Mouse (Mus musculus) kidney, postnatal 0 days (tissue): ENCODE data around the gene Slc52a3. TPM values are rescaled to one million over a fixed set of nuclear protein-coding genes. Genes with fewer than 3 reads are reported as not detected.

Experiments
- ATAC-seq: fragments of 200-750 bp; cut with Nextera tagmentation; replicated peaks from 2 replicates; pipeline ENCODE4 v1.8.0; 2017; ENCODE audit warnings: low read depth, moderate number of reproducible peaks, moderate TSS enrichment, moderate library complexity; ENCODE audit not compliant: low FRiP score
- DNase-seq: peaks from one replicate; pipeline ENCODE4 v3.0.0-alpha.2; 2016; ENCODE audit warnings: low spot score
- H3K27ac ChIP-seq: fragments of 300-500 bp; sonication (generic); 2 replicates; pipeline ENCODE4 v1.5.1; 2014; ENCODE audit warnings: mild to moderate bottlenecking
- H3K27me3 ChIP-seq: fragments of 300-500 bp; sonication (generic); 2 replicates; pipeline ENCODE4 v1.6.1; 2014; ENCODE audit warnings: low read length, mixed read lengths; ENCODE audit not compliant: insufficient read depth
- H3K36me3 ChIP-seq: fragments of 300-500 bp; sonication (generic); 2 replicates; pipeline ENCODE4 v1.6.1; 2014; ENCODE audit warnings: low read length, mixed read lengths; ENCODE audit not compliant: insufficient read depth
- H3K4me1 ChIP-seq: fragments of 300-500 bp; sonication (generic); replicated peaks from 2 replicates; pipeline ENCODE4 v1.6.1; 2014; ENCODE audit warnings: antibody characterized with exemption, low read length, mixed read lengths; ENCODE audit not compliant: insufficient read depth
- H3K4me2 ChIP-seq: fragments of 300-500 bp; sonication (generic); 2 replicates; pipeline ENCODE4 v1.6.1; 2014; ENCODE audit warnings: mild to moderate bottlenecking, low read length, moderate library complexity, mixed read lengths
- H3K4me3 ChIP-seq: fragments of 300-500 bp; sonication (generic); replicated peaks from 2 replicates; pipeline ENCODE4 v1.5.1; 2014; ENCODE audit warnings: low read depth, low read length
- H3K9ac ChIP-seq: fragments of 300-500 bp; sonication (generic); 2 replicates; pipeline ENCODE4 v1.6.1; 2014; ENCODE audit warnings: low read depth, low read length
- H3K9me3 ChIP-seq: fragments of 300-500 bp; sonication (generic); replicated peaks from 2 replicates; pipeline ENCODE4 v1.6.1; 2016; ENCODE audit warnings: low read length, inconsistent platforms, mixed read lengths
- CTCF ChIP-seq: IDR thresholded peaks from 2 replicates; pipeline ENCODE4 v1.5.1; 2016; ENCODE audit warnings: antibody characterized with exemption, low read depth, mild to moderate bottlenecking, moderate library complexity
- WGBS: fragments of 180-500 bp; shearing (Covaris S2); extraction: QIAGEN DNeasy Blood & Tissue Kit; methylation state at CpG from one replicate; pipeline ENCODE4 v1.1.7; 2014; 5-methylcytosine and 5-hydroxymethylcytosine counted together
- polyA plus RNA-seq: library from polyadenylated mRNA; unstranded; fragments of >200 nt; fragmentation: Nextera tagmentation; extraction: Ambion mirVana; gene quantifications from 2 replicates; pipeline ENCODE4 v1.2.1, GENCODE M21; 2015

Gene Slc52a3
- polyA plus RNA-seq, 1 experiment from 2014 or later: 24.5 TPM

GRCm38 (mm10) chr2:151967792-151968191 lies 28.5 kb upstream of the Slc52a3 start:
- Histone ChIP-seq H3K27ac (no peak overlapping the region), H3K4me3 (no peak overlapping the region), H3K9ac (no peak overlapping the region), H3K4me2 (no peak overlapping the region), H3K27me3 (no peaks in the 10 kb centered on the region), H3K36me3 (0 out of 2 replicates have a peak, but pooled peaks cover 4% of the 10 kb centered on the region), H3K4me1 (peaks cover 35% of the 10 kb centered on the region), H3K9me3 (no peaks in the 10 kb centered on the region)
- DNase-seq (no peak), ATAC-seq (no peak)
- 82% methylated on average over 2 of the region's 2 CpGs for WGBS
- TF ChIP-seq CTCF: no peak

DNA sequence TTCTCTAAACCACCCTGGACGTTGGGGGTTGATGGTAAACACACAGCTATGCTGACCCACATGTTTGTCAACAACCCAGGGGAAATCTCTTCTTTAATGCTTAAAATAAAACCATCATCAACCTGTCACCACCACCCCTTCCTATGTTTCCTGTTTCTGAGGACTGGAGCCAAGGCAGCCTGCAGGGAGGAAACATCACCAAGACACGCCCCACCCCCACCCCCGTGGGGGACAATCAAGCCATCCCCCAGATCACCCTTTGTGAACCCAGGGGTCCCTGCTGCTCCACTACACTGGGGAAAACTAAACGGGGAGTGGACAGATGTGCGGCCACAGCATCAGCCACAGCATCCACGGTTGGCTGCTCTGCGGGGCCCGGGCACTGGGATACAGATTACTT lies 27.9 kb upstream of the Slc52a3 start:
- no peak for DNase-seq
- H3K4me2 ChIP-seq: no peak overlapping the region
- no peak for TF ChIP-seq CTCF
- no peak overlapping the region for H3K4me3 ChIP-seq
- no peak overlapping the region for H3K9ac ChIP-seq
- ATAC-seq: no peak
- H3K4me1 ChIP-seq: peaks cover 42% of the 10 kb centered on the region
- H3K27me3 ChIP-seq: no peaks in the 10 kb centered on the region
- H3K36me3 ChIP-seq: 0 out of 2 replicates have a peak, but pooled peaks cover 4% of the 10 kb centered on the region
- no peak overlapping the region for H3K27ac ChIP-seq
- WGBS: 55% methylated on average over 8 of the region's 8 CpGs
- no peaks in the 10 kb centered on the region for H3K9me3 ChIP-seq

DNA sequence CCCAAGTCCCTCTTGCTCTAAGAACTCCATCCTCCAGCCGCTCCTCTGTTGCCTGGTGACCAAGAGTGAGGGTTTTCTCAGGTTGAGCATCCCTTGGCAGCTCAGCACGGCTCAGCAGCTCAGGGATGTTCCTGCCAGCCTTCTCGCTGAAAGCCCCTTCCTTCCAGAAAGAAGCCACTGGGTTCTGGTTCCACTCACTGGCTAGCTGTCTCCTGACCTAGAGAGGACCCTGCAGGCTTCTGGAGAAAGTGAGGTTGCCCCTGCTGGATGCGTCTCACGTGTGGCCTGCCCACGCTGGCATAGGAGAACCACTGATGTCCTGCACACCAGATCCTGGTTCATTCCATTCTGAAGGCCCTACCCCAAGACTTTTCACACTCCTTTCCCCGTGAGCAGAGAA lies 27.3 kb upstream of the Slc52a3 start:
- Histone ChIP-seq H3K9ac (no peak overlapping the region), H3K36me3 (0 out of 2 replicates have a peak, but pooled peaks cover 4% of the 10 kb centered on the region), H3K4me2 (no peak overlapping the region), H3K27me3 (no peaks in the 10 kb centered on the region), H3K4me3 (no peak overlapping the region), H3K27ac (no peak overlapping the region), H3K9me3 (no peaks in the 10 kb centered on the region), H3K4me1 (peaks cover 43% of the 10 kb centered on the region)
- no peak for ATAC-seq
- TF ChIP-seq CTCF: no peak
- 87% methylated on average over 7 of the region's 7 CpGs for WGBS
- DNase-seq: no peak

DNA sequence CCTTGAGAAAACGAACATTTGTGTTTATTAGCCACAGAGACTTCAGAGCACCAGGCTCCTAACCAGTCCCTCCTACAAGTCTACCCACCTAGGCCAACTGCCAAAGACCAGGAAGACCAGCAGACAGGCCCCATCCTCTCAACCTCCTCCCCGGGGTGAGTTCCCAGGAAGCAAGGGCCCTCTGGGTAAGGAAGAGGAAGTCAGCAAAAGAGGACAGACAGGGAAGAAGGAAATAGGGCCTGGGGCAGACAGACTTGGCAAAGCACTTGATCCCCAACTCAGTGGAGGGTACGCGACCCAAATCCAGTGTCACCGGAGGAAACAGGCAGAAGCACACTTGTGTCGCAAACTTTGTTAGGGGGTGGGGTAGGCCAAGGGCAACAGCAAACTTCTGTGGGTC lies 26.9 kb upstream of the Slc52a3 start:
- ATAC-seq: no peak
- H3K9me3 ChIP-seq: no peaks in the 10 kb centered on the region
- H3K4me2 ChIP-seq: no peak overlapping the region
- 0 out of 2 replicates have a peak, but pooled peaks cover 4% of the 10 kb centered on the region for H3K36me3 ChIP-seq
- no peak overlapping the region for H3K27ac ChIP-seq
- H3K4me3 ChIP-seq: no peak overlapping the region
- no peak overlapping the region for H3K9ac ChIP-seq
- peaks cover 43% of the 10 kb centered on the region for H3K4me1 ChIP-seq
- no peaks in the 10 kb centered on the region for H3K27me3 ChIP-seq
- WGBS: 76% methylated on average over 6 of the region's 6 CpGs
- no peak for TF ChIP-seq CTCF
- DNase-seq: no peak

DNA sequence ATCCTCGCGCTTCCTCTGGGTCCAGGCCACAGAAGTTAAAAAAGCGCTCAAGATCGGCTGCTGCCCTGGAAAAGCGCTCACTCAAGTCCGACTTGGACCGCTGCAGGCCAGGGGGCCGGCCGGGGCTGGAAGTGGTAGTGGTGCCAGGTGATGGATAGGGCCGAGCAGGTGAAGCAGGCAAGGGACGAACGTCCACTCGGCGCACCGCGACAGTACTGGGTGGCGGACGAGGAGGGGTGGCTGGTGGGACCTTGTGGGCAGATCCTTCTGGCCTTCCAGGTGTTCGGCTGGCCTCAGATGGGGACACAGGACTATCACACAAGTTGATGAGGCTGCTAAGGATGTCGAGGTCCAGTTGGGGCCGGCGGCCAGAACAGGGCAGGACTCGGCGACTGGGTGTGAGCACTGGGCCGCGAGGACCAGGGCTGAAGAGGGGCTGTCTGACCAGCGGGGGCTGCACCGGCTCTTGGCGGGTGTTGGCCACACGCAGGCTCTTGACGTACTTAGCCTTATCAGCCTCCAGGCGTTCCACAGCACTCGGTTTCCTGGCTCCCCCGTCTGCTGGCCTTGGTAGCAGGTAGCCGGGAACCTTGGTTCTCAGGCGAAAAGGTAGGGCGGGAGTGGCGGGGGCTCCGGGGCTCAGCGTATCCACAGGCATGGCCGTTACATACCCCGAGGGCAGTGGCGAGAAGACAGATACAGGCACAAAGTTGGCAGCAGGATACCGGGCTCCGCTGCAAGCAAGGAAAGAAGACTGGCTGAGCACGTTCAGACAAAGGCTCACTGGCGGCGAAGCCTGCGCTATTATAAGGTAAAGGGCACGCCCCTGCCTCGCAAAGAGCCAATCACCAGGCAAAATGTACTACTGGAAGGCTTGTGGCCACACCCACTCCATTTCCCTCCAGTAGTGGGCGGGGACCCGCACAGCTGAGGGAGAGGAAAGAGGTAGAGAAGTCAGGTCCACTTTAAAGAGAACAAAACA lies 25.8 kb upstream of the Slc52a3 start:
- Histone ChIP-seq H3K36me3 (0 out of 2 replicates have a peak, but pooled peaks cover 4% of the 10 kb centered on the region), H3K4me3 (no peak overlapping the region), H3K9ac (0 out of 2 replicates have a peak overlapping the region, but pooled peaks have one; percentile 29), H3K9me3 (no peaks in the 10 kb centered on the region), H3K4me2 (peak overlapping the region; percentile 47), H3K27me3 (no peaks in the 10 kb centered on the region), H3K4me1 (peaks cover 43% of the 10 kb centered on the region), H3K27ac (peak overlapping the region; percentile 9; the same call in 1 of the 2 replicates)
- ATAC-seq (peak; percentile 82), DNase-seq (peak; percentile 93)
- TF ChIP-seq CTCF: no peak; the same call in 1 of the 2 replicates
- WGBS: 45% methylated on average over 53 of the region's 53 CpGs

DNA sequence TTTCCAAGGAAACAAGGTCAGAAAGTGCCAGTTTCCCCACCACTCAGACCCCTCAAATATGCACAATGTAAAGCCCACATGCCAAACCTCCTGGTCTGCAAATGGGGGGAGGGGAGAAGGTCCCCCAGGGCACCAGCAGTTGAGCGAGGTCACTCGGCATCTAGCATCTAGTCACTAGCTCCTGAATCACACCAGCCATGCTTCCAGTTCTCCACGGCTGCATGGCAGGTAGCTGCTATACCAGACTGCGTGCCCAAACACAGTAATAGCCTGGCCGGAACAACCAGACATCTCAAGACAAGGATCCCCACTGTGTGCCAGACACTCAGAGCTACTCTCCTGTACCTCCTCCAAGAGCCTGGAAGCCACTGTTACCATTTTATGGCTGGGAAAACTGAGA lies 24.6 kb upstream of the Slc52a3 start:
- no peak for ATAC-seq
- H3K9ac ChIP-seq: no peak overlapping the region
- 91% methylated on average over 5 of the region's 5 CpGs for WGBS
- no peak overlapping the region for H3K27ac ChIP-seq
- H3K9me3 ChIP-seq: no peaks in the 10 kb centered on the region
- H3K4me2 ChIP-seq: no peak overlapping the region
- H3K4me1 ChIP-seq: peaks cover 46% of the 10 kb centered on the region
- no peak for TF ChIP-seq CTCF
- H3K36me3 ChIP-seq: 0 out of 2 replicates have a peak, but pooled peaks cover 4% of the 10 kb centered on the region
- H3K27me3 ChIP-seq: no peaks in the 10 kb centered on the region
- no peak overlapping the region for H3K4me3 ChIP-seq
- DNase-seq: no peak
